Comparison of ENCODE assay signal across 32 mouse cellular contexts in the genomic region with DNA sequence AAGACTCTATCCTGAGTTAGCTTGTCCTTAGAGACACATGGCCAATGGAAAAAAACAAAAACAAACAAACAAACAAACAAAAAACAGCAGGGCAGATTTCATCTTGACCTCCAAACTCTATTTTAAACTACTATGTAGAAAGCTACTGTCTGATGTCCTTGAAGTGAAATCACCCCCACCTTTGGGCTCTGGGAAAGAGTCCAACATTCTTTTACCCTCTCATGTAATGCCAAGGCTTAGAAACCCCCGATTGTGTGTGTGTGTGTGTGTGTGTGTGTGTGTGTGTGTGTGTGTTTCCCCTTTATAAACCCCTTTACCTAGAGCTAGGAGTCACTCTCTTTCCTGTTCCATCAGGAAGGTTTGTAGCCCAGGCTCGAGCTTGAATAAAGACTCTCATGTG. TPM values are rescaled to one million over a fixed set of nuclear protein-coding genes. Genes with fewer than 3 reads are reported as not detected.
DNase-seq lines count a peak whose midpoint lies in the region; ATAC-seq and TF ChIP-seq lines count a peak whose summit lies in the region.
"Had no signal": no experiment of that assay in that cellular context is flagged by ENCODE, and none has a peak within 500 bp of the region (broad histone marks: within the 10 kb centered on the region; RNA-seq: fewer than 3 reads in every experiment).

No protein-coding gene starts in this region.

- H3K4me3 ChIP-seq in heart, embryonic 15.5 days = no peak overlapping the region
- no peak overlapping the region for H3K4me3 ChIP-seq in hindbrain, postnatal 0 days (ENCODE audit: low read length)
- H3K4me3 ChIP-seq: embryonic facial prominence, embryonic 12.5 days; erythroblast, embryonic 14.5 days; forebrain, embryonic 12.5 days; hindbrain, embryonic 15.5 days; intestine, embryonic 15.5 days; left cerebral cortex, adult 2 months; liver, embryonic 13.5 days had no signal

- H3K27ac ChIP-seq in heart, embryonic 15.5 days = peak overlapping the region; percentile 78
- no peak overlapping the region for H3K27ac ChIP-seq in hindbrain, postnatal 0 days
- H3K27ac ChIP-seq: embryonic facial prominence, embryonic 12.5 days; forebrain, embryonic 12.5 days; hindbrain, embryonic 15.5 days; intestine, embryonic 15.5 days; left cerebral cortex, adult 2 months; liver, embryonic 13.5 days; macrophage had no signal

- no peak overlapping the region for H3K4me2 ChIP-seq in heart, embryonic 15.5 days
- H3K4me2 ChIP-seq in hindbrain, postnatal 0 days (ENCODE audit: low read depth, low read length) = no peak overlapping the region
- H3K4me2 ChIP-seq: embryonic facial prominence, embryonic 12.5 days; forebrain, embryonic 12.5 days; hindbrain, embryonic 15.5 days; intestine, embryonic 15.5 days; liver, embryonic 13.5 days had no signal

- H3K4me1 ChIP-seq in heart, embryonic 15.5 days (replicated peaks) = peaks cover 11% of the 10 kb centered on the region; the same call in 1 of the 2 replicates
- H3K4me1 ChIP-seq in hindbrain, postnatal 0 days (ENCODE audit: insufficient read depth, low read length) = no peaks in the 10 kb centered on the region
- H3K4me1 ChIP-seq: embryonic facial prominence, embryonic 12.5 days; forebrain, embryonic 12.5 days; hindbrain, embryonic 15.5 days; intestine, embryonic 15.5 days; liver, embryonic 13.5 days had no signal

- 42% methylated on average over 2 of the region's 2 CpGs for WGBS in heart, embryonic 15.5 days
- WGBS in hindbrain, postnatal 0 days = 54% methylated on average over 2 of the region's 2 CpGs

- H3K9ac ChIP-seq in heart, embryonic 15.5 days = no peak overlapping the region
- no peak overlapping the region for H3K9ac ChIP-seq in hindbrain, postnatal 0 days (replicated peaks; ENCODE audit: low read length)
- H3K9ac ChIP-seq: embryonic facial prominence, embryonic 12.5 days; forebrain, embryonic 12.5 days; hindbrain, embryonic 15.5 days; intestine, embryonic 15.5 days; liver, embryonic 13.5 days had no signal

- peak; percentile 60; the same call in 1 of the 2 replicates for ATAC-seq in heart, embryonic 15.5 days (replicated peaks; ENCODE audit: insufficient number of reproducible peaks, insufficient read depth, low FRiP score, low read depth)
- ATAC-seq in hindbrain, postnatal 0 days = no peak
- ATAC-seq: CD4-positive, CD25-positive, alpha-beta regulatory T cell, adult 4 months; intestine, embryonic 15.5 days had no signal

- no peaks in the 10 kb centered on the region for H3K36me3 ChIP-seq in heart, embryonic 15.5 days
- H3K36me3 ChIP-seq in hindbrain, postnatal 0 days (ENCODE audit: insufficient read depth, low read length) = no peaks in the 10 kb centered on the region
- H3K36me3 ChIP-seq: embryonic facial prominence, embryonic 12.5 days; forebrain, embryonic 12.5 days; hindbrain, embryonic 15.5 days; intestine, embryonic 15.5 days; liver, embryonic 13.5 days had no signal

- no peak for TF ChIP-seq CTCF in hindbrain, postnatal 0 days (IDR thresholded peaks at IDR 0.05; ENCODE audit: low read depth)

- H3K27me3 ChIP-seq in heart, embryonic 15.5 days = no peaks in the 10 kb centered on the region
- H3K27me3 ChIP-seq in hindbrain, postnatal 0 days (ENCODE audit: insufficient read depth, low read length) = no peaks in the 10 kb centered on the region
- H3K27me3 ChIP-seq: embryonic facial prominence, embryonic 12.5 days; forebrain, embryonic 12.5 days; hindbrain, embryonic 15.5 days; intestine, embryonic 15.5 days; liver, embryonic 13.5 days had no signal

- peak; percentile 47 for DNase-seq in adrenal gland, adult 2 months
- no peak for DNase-seq in adrenal gland, postnatal 4 days (ENCODE audit: low spot score in 2 of 2)
- no peak for DNase-seq in heart, adult 11 months
- DNase-seq in kidney, postnatal 10 days = peak; percentile 8
- DNase-seq in kidney, adult 18-20 months = no peak
- peak; percentile 40 for DNase-seq in adrenal gland, postnatal 14 days
- DNase-seq in hindbrain, postnatal 0 days (ENCODE audit: low spot score) = no peak
- DNase-seq: cerebellum, adult 18-20 months; cerebellum, postnatal 14 days; gastrocnemius, postnatal 36 days; liver, embryonic 13.5 days; lung, adult 2 months had no signal

- no peaks in the 10 kb centered on the region for H3K9me3 ChIP-seq in heart, embryonic 15.5 days (replicated peaks)
- no peaks in the 10 kb centered on the region for H3K9me3 ChIP-seq in hindbrain, postnatal 0 days (ENCODE audit: low read length)
- H3K9me3 ChIP-seq: embryonic facial prominence, embryonic 12.5 days; forebrain, embryonic 12.5 days; hindbrain, embryonic 15.5 days; intestine, embryonic 15.5 days; liver, embryonic 13.5 days had no signal

RNA-seq across cellular contexts. Expression of gene Defb47, which starts 4.7 kb away (rescaled TPM):
- total RNA-seq in adrenal gland, adult 2 months (2021) = not detected
- not detected in 2 replicates for polyA plus RNA-seq in adrenal gland, adult 2 months (2012; rRNA removed)
- total RNA-seq in adrenal gland, postnatal 4 days (2021) = not detected
- polyA plus RNA-seq in heart, embryonic 15.5 days (2015; fragmentation: Nextera tagmentation; extraction: Ambion mirVana) = not detected in 2 replicates
- not detected in 2 replicates for total RNA-seq in adrenal gland, postnatal 14 days (2021)
- total RNA-seq in hindbrain, postnatal 0 days (2014; rRNA removed) = not detected in 2 replicates
- polyA plus RNA-seq in hindbrain, postnatal 0 days (2015; fragmentation: Nextera tagmentation; extraction: Ambion mirVana) = not detected in 2 replicates
- total RNA-seq: gastrocnemius, adult 18-20 months; gastrocnemius, postnatal 36 days; hematopoietic stem cell, adult 5-6 weeks; layer of hippocampus, postnatal 10 days; left cerebral cortex, adult 2 months; left cerebral cortex, postnatal 36 days; midbrain, postnatal 0 days had no signal
- polyA plus RNA-seq: CD4-positive, CD25-positive, alpha-beta regulatory T cell, adult 4 months; embryonic facial prominence, embryonic 12.5 days; erythroblast, embryonic 14.5 days; forebrain, embryonic 12.5 days; hindbrain, embryonic 15.5 days; intestine, embryonic 15.5 days; kidney, embryonic 14.5 days; limb, embryonic 14.5 days; liver, embryonic 13.5 days; lung, adult 2 months; macrophage; midbrain, postnatal 0 days; neural tube, embryonic 14.5 days; spleen, adult 2 months; testis, adult 2 months; urinary bladder, adult 2 months had no signal

RNA-seq across cellular contexts. Expression of gene Defb43, which starts 9.0 kb away (rescaled TPM):
- total RNA-seq in adrenal gland, adult 2 months (2021) = not detected
- polyA plus RNA-seq in adrenal gland, adult 2 months (2012; rRNA removed) = not detected in 2 replicates
- not detected for total RNA-seq in adrenal gland, postnatal 4 days (2021)
- not detected in 2 replicates for polyA plus RNA-seq in heart, embryonic 15.5 days (2015; fragmentation: Nextera tagmentation; extraction: Ambion mirVana)
- not detected in 2 replicates for total RNA-seq in adrenal gland, postnatal 14 days (2021)
- not detected in 2 replicates for total RNA-seq in hindbrain, postnatal 0 days (2014; rRNA removed)
- polyA plus RNA-seq in hindbrain, postnatal 0 days (2015; fragmentation: Nextera tagmentation; extraction: Ambion mirVana) = not detected in 2 replicates
- total RNA-seq: gastrocnemius, adult 18-20 months; gastrocnemius, postnatal 36 days; hematopoietic stem cell, adult 5-6 weeks; layer of hippocampus, postnatal 10 days; left cerebral cortex, adult 2 months; left cerebral cortex, postnatal 36 days; midbrain, postnatal 0 days had no signal
- polyA plus RNA-seq: CD4-positive, CD25-positive, alpha-beta regulatory T cell, adult 4 months; embryonic facial prominence, embryonic 12.5 days; erythroblast, embryonic 14.5 days; forebrain, embryonic 12.5 days; hindbrain, embryonic 15.5 days; intestine, embryonic 15.5 days; kidney, embryonic 14.5 days; limb, embryonic 14.5 days; liver, embryonic 13.5 days; lung, adult 2 months; macrophage; midbrain, postnatal 0 days; neural tube, embryonic 14.5 days; spleen, adult 2 months; testis, adult 2 months; urinary bladder, adult 2 months had no signal

RNA-seq across cellular contexts. Expression of gene Defb48, which starts 18.3 kb away (rescaled TPM):
- total RNA-seq in adrenal gland, adult 2 months (2021) = not detected
- polyA plus RNA-seq in adrenal gland, adult 2 months (2012; rRNA removed) = not detected in 2 replicates
- not detected for total RNA-seq in adrenal gland, postnatal 4 days (2021)
- polyA plus RNA-seq in heart, embryonic 15.5 days (2015; fragmentation: Nextera tagmentation; extraction: Ambion mirVana) = not detected in 2 replicates
- not detected in 2 replicates for total RNA-seq in adrenal gland, postnatal 14 days (2021)
- total RNA-seq in hindbrain, postnatal 0 days (2014; rRNA removed) = not detected in 2 replicates
- polyA plus RNA-seq in hindbrain, postnatal 0 days (2015; fragmentation: Nextera tagmentation; extraction: Ambion mirVana) = not detected in 2 replicates
- total RNA-seq: gastrocnemius, adult 18-20 months; gastrocnemius, postnatal 36 days; hematopoietic stem cell, adult 5-6 weeks; layer of hippocampus, postnatal 10 days; left cerebral cortex, adult 2 months; left cerebral cortex, postnatal 36 days; midbrain, postnatal 0 days had no signal
- polyA plus RNA-seq: CD4-positive, CD25-positive, alpha-beta regulatory T cell, adult 4 months; embryonic facial prominence, embryonic 12.5 days; erythroblast, embryonic 14.5 days; forebrain, embryonic 12.5 days; hindbrain, embryonic 15.5 days; intestine, embryonic 15.5 days; kidney, embryonic 14.5 days; limb, embryonic 14.5 days; liver, embryonic 13.5 days; lung, adult 2 months; macrophage; midbrain, postnatal 0 days; neural tube, embryonic 14.5 days; spleen, adult 2 months; testis, adult 2 months; urinary bladder, adult 2 months had no signal

RNA-seq across cellular contexts. Expression of gene Defb42, which starts 44.2 kb away (rescaled TPM):
- under 1 TPM; 0.14 to 0.97 TPM for total RNA-seq in adrenal gland, adult 2 months (2021)
- polyA plus RNA-seq in adrenal gland, adult 2 months (2012; rRNA removed) = 0.50 and 0.76 TPM in 2 replicates
- total RNA-seq in adrenal gland, postnatal 4 days (2021) = 1 to 10 TPM in 1 of 2 experiments, under 1 TPM in 1; 0.82 to 1.8 TPM
- 1.5 and 1.6 TPM in 2 replicates for polyA plus RNA-seq in heart, embryonic 15.5 days (2015; fragmentation: Nextera tagmentation; extraction: Ambion mirVana)
- 0.86 and 1.7 TPM in 2 replicates for total RNA-seq in adrenal gland, postnatal 14 days (2021)
- total RNA-seq in hindbrain, postnatal 0 days (2014; rRNA removed) = 0.21 TPM in 1 of 2 replicates, not detected in the other
- polyA plus RNA-seq in hindbrain, postnatal 0 days (2015; fragmentation: Nextera tagmentation; extraction: Ambion mirVana) = 0.95 and 2.0 TPM in 2 replicates
- total RNA-seq: gastrocnemius, adult 18-20 months; gastrocnemius, postnatal 36 days; hematopoietic stem cell, adult 5-6 weeks; layer of hippocampus, postnatal 10 days; left cerebral cortex, adult 2 months; left cerebral cortex, postnatal 36 days had no signal
- polyA plus RNA-seq: CD4-positive, CD25-positive, alpha-beta regulatory T cell, adult 4 months; embryonic facial prominence, embryonic 12.5 days; erythroblast, embryonic 14.5 days; forebrain, embryonic 12.5 days; macrophage; midbrain, postnatal 0 days had no signal

RNA-seq across cellular contexts. Expression of gene Defb30, which starts 47.2 kb away (rescaled TPM):
- not detected for total RNA-seq in adrenal gland, adult 2 months (2021)
- polyA plus RNA-seq in adrenal gland, adult 2 months (2012; rRNA removed) = not detected in 2 replicates
- total RNA-seq in adrenal gland, postnatal 4 days (2021) = not detected
- not detected in 2 replicates for polyA plus RNA-seq in heart, embryonic 15.5 days (2015; fragmentation: Nextera tagmentation; extraction: Ambion mirVana)
- total RNA-seq in adrenal gland, postnatal 14 days (2021) = not detected in 2 replicates
- total RNA-seq in hindbrain, postnatal 0 days (2014; rRNA removed) = not detected in 2 replicates
- polyA plus RNA-seq in hindbrain, postnatal 0 days (2015; fragmentation: Nextera tagmentation; extraction: Ambion mirVana) = not detected in 2 replicates
- total RNA-seq: gastrocnemius, adult 18-20 months; gastrocnemius, postnatal 36 days; hematopoietic stem cell, adult 5-6 weeks; layer of hippocampus, postnatal 10 days; left cerebral cortex, adult 2 months; left cerebral cortex, postnatal 36 days; midbrain, postnatal 0 days had no signal
- polyA plus RNA-seq: CD4-positive, CD25-positive, alpha-beta regulatory T cell, adult 4 months; embryonic facial prominence, embryonic 12.5 days; erythroblast, embryonic 14.5 days; forebrain, embryonic 12.5 days; hindbrain, embryonic 15.5 days; intestine, embryonic 15.5 days; kidney, embryonic 14.5 days; limb, embryonic 14.5 days; liver, embryonic 13.5 days; lung, adult 2 months; macrophage; midbrain, postnatal 0 days; neural tube, embryonic 14.5 days; spleen, adult 2 months; urinary bladder, adult 2 months had no signal

Comparison
In these comparisons a context has a peak if more than half of its experiments do, and no peak if none do; other contexts are left out.
1. DNase-seq: peak in adrenal gland, adult 2 months (single experiment), kidney, postnatal 10 days (single experiment) and adrenal gland, postnatal 14 days (single experiment); none in adrenal gland, postnatal 4 days (0 of 2), heart, adult 11 months (single experiment), kidney, adult 18-20 months (single experiment) and hindbrain, postnatal 0 days (single experiment).